In genomic region chr9:86592676-86593668, GRCm38 (mm10) we compare ENCODE assay signal across 10 mouse cellular contexts. TPM values are rescaled to one million over a fixed set of nuclear protein-coding genes. Genes with fewer than 3 reads are reported as not detected.
A peak's percentile ranks its signal among the peaks of the same experiment; 100 is the strongest.
DNase-seq lines count a peak whose midpoint lies in the region; ATAC-seq lines count a peak whose summit lies in the region.
"Had no signal": no experiment of that assay in that cellular context is flagged by ENCODE, and none has a peak within 500 bp of the region (broad histone marks: within the 10 kb centered on the region; RNA-seq: fewer than 3 reads in every experiment).

No protein-coding gene starts in this region.

- H3K27me3 ChIP-seq in kidney, embryonic 16.5 days (ENCODE audit: insufficient read depth, low read length), result no peaks in the 10 kb centered on the region
- H3K27me3 ChIP-seq: embryonic facial prominence, embryonic 13.5 days had no signal

- H3K27ac ChIP-seq in kidney, embryonic 16.5 days (ENCODE audit: low read length), result no peak overlapping the region
- H3K27ac ChIP-seq: embryonic facial prominence, embryonic 13.5 days had no signal

- H3K4me2 ChIP-seq in kidney, embryonic 16.5 days (replicated peaks; ENCODE audit: low read depth, low read length), result no peak overlapping the region
- H3K4me2 ChIP-seq: embryonic facial prominence, embryonic 13.5 days had no signal

- H3K4me3 ChIP-seq in kidney, embryonic 16.5 days (ENCODE audit: low read length), result no peak overlapping the region
- H3K4me3 ChIP-seq: embryonic facial prominence, embryonic 13.5 days; myocyte had no signal

- DNase-seq in kidney, adult 9 months, result peak; percentile 20
- peak; percentile 19 for DNase-seq in ES-CJ7 (ENCODE audit: low read depth, low spot score)
- DNase-seq in layer of hippocampus, adult 9-10 months (ENCODE audit: low spot score), result peak; percentile 46
- DNase-seq in retina, postnatal 1 day, result peak; percentile 62
- no peak for DNase-seq in cerebellum, adult 11 months
- DNase-seq in cerebellum, adult 11-12 months, result no peak

- H3K9ac ChIP-seq in kidney, embryonic 16.5 days (replicated peaks; ENCODE audit: low read length), result no peak overlapping the region
- H3K9ac ChIP-seq: embryonic facial prominence, embryonic 13.5 days had no signal

- WGBS in kidney, embryonic 16.5 days, result 80% methylated on average over 19 of the region's 19 CpGs

- H3K4me1 ChIP-seq in kidney, embryonic 16.5 days (ENCODE audit: insufficient read depth, low read length), result no peaks in the 10 kb centered on the region
- H3K4me1 ChIP-seq: embryonic facial prominence, embryonic 13.5 days had no signal

- no peaks in the 10 kb centered on the region for H3K36me3 ChIP-seq in kidney, embryonic 16.5 days (ENCODE audit: insufficient read depth, low read length)
- H3K36me3 ChIP-seq: embryonic facial prominence, embryonic 13.5 days had no signal

- no peaks in the 10 kb centered on the region for H3K9me3 ChIP-seq in kidney, embryonic 16.5 days (ENCODE audit: low read length)
- H3K9me3 ChIP-seq: embryonic facial prominence, embryonic 13.5 days had no signal

- no peak for ATAC-seq in kidney, embryonic 16.5 days (ENCODE audit: low FRiP score, low TSS enrichment)
- peak; percentile 95 for ATAC-seq in common myeloid progenitor, adult 5-6 weeks (replicated peaks; ENCODE audit: low read depth, poor library complexity, severe bottlenecking)

RNA-seq across cellular contexts. Expression of gene Rwdd2a, which starts 21.2 kb away (rescaled TPM):
- 3.8 and 4.4 TPM in 2 replicates for polyA plus RNA-seq in kidney, embryonic 16.5 days (2015; fragmentation: Nextera tagmentation; extraction: Ambion mirVana)
- 2.7 and 4.8 TPM in 2 replicates for total RNA-seq in common myeloid progenitor, adult 5-6 weeks (2017)

RNA-seq across cellular contexts. Expression of gene Pgm3, which starts 21.3 kb away (rescaled TPM):
- polyA plus RNA-seq in kidney, embryonic 16.5 days (2015; fragmentation: Nextera tagmentation; extraction: Ambion mirVana), result 39.3 and 42.7 TPM in 2 replicates
- total RNA-seq in common myeloid progenitor, adult 5-6 weeks (2017), result 17.1 and 17.7 TPM in 2 replicates

Comparison
In these comparisons a context has a peak if more than half of its experiments do, and no peak if none do; other contexts are left out.
1. DNase-seq: peak in kidney, adult 9 months (single experiment), ES-CJ7 (single experiment), layer of hippocampus, adult 9-10 months (single experiment) and retina, postnatal 1 day (single experiment); none in cerebellum, adult 11 months (single experiment) and cerebellum, adult 11-12 months (single experiment).